Mouse (Mus musculus) testis, adult 2 months (tissue): ENCODE results near the gene Rad9b.

Experiments
- CTCF ChIP-seq: fragments of 200-500 bp; IDR thresholded peaks from 2 replicates; pipeline ENCODE4 v1.5.1; 2012; ENCODE audit warnings: low read depth, mild to moderate bottlenecking, inconsistent platforms, low read length, moderate library complexity; ENCODE audit not compliant: control insufficient read depth, insufficient read depth, insufficient replicate concordance
- POLR2A ChIP-seq: fragments of 200-500 bp; IDR thresholded peaks from 2 replicates; pipeline ENCODE4 v1.6.1; 2012; ENCODE audit warnings: low read depth, mild to moderate bottlenecking, inconsistent platforms, low read length, moderate library complexity; ENCODE audit not compliant: control insufficient read depth

- TF ChIP-seq CTCF (peak; percentile 92; the same call in 1 of the 2 replicates), POLR2A (no peak)
Measured at GRCm38 (mm10) chr5:122379374-122380155, 25.5 kb upstream of the Rad9b start.
